Comparison of ENCODE assay signal across 8 mouse cellular contexts in genomic region chr16:3743503-3744185, GRCm38 (mm10). TPM values are rescaled to one million over a fixed set of nuclear protein-coding genes. Genes with fewer than 3 reads are reported as not detected.
A peak's percentile ranks its signal among the peaks of the same experiment; 100 is the strongest.
DNase-seq lines count a peak whose midpoint lies in the region; ATAC-seq lines count a peak whose summit lies in the region.

TSS of gene Zfp263 (plus strand) at chr16:3744093.

- peak within 1 kb of the TSS; percentile 77 for H3K4me2 ChIP-seq in kidney, embryonic 15.5 days

- peaks cover 19% of the 10 kb centered on the region for H3K4me1 ChIP-seq in heart, embryonic 10.5 days
- H3K4me1 ChIP-seq in kidney, embryonic 15.5 days, result peaks cover 21% of the 10 kb centered on the region

- peaks cover 30% of the 10 kb centered on the region for H3K36me3 ChIP-seq in heart, embryonic 10.5 days
- H3K36me3 ChIP-seq in kidney, embryonic 15.5 days, result peaks cover 31% of the 10 kb centered on the region
- H3K36me3 ChIP-seq in splenic B cell, adult 2 months (ENCODE audit: control insufficient read depth, insufficient read depth, low read length, poor library complexity, severe bottlenecking), result peaks cover 11% of the 10 kb centered on the region

- peak within 1 kb of the TSS; percentile 81 for H3K9ac ChIP-seq in kidney, embryonic 15.5 days

- DNase-seq in A20 (ENCODE audit: low read depth, low spot score) (peak; percentile 99), liver (peak; percentile 99)
- DNase-seq in brain, adult 2 months (ENCODE audit: low read depth, low spot score), result peak; percentile 100
- peak; percentile 99 for DNase-seq in heart, embryonic 10.5 days (ENCODE audit: low spot score)
- peak; percentile 99 for DNase-seq in splenic B cell, adult 2 months (ENCODE audit: low read depth, low spot score)

- no peaks in the 10 kb centered on the region for H3K27me3 ChIP-seq in heart, embryonic 10.5 days (ENCODE audit: insufficient read depth, poor library complexity, severe bottlenecking)
- H3K27me3 ChIP-seq in kidney, embryonic 15.5 days, result no peaks in the 10 kb centered on the region
- no peaks in the 10 kb centered on the region for H3K27me3 ChIP-seq in splenic B cell, adult 2 months (ENCODE audit: control insufficient read depth, insufficient read depth, low read length, poor library complexity, severe bottlenecking)

- under 1% methylated on average over 42 of the region's 42 CpGs for WGBS in heart, embryonic 10.5 days
- under 1% methylated on average over 42 of the region's 42 CpGs for WGBS in kidney, embryonic 15.5 days

- peak within 1 kb of the TSS; percentile 91 for H3K4me3 ChIP-seq in heart, embryonic 10.5 days
- peak within 1 kb of the TSS; percentile 87 for H3K4me3 ChIP-seq in kidney, embryonic 15.5 days (replicated peaks)

- H3K27ac ChIP-seq in heart, embryonic 10.5 days, result peak within 1 kb of the TSS; percentile 91
- peak within 1 kb of the TSS; percentile 90 for H3K27ac ChIP-seq in kidney, embryonic 15.5 days

- peaks cover 7% of the 10 kb centered on the region for H3K9me3 ChIP-seq in heart, embryonic 10.5 days
- H3K9me3 ChIP-seq in kidney, embryonic 15.5 days (replicated peaks), result 0 out of 2 replicates have a peak, but pooled peaks cover 2% of the 10 kb centered on the region

- peak; percentile 95 for ATAC-seq in erythroblast, adult 5-6 weeks (replicated peaks; ENCODE audit: low FRiP score, poor library complexity, severe bottlenecking)
- peak; percentile 99 for ATAC-seq in kidney, embryonic 15.5 days (replicated peaks; ENCODE audit: low FRiP score)
- ATAC-seq in monocyte, adult 5-6 weeks (replicated peaks; ENCODE audit: insufficient number of reproducible peaks, low FRiP score, low TSS enrichment, poor library complexity, severe bottlenecking), result peak; percentile 94

RNA-seq across cellular contexts. Expression of gene Zfp263, which starts in this region (rescaled TPM):
- total RNA-seq in erythroblast, adult 5-6 weeks (2015; ENCODE audit: low replicate concordance), result 5.4 and 7.5 TPM in 2 replicates
- total RNA-seq in erythroblast, adult 5-6 weeks (2017; ENCODE audit: low replicate concordance), result 5.6 and 6.5 TPM in 2 replicates
- polyA plus RNA-seq in heart, embryonic 10.5 days (2016; fragmentation: Nextera tagmentation; extraction: Ambion mirVana), result 33.9 and 36.3 TPM in 2 replicates
- polyA plus RNA-seq in kidney, embryonic 15.5 days (2015; fragmentation: Nextera tagmentation; extraction: Ambion mirVana), result 49.3 and 49.6 TPM in 2 replicates
- 47.6 to 60.4 TPM (median 59.3 TPM) in 3 replicates for total RNA-seq in monocyte, adult 5-6 weeks (2017)

Comparison
In these comparisons a context has a peak if more than half of its experiments do, and no peak if none do; other contexts are left out.
1. Peak in every context shown above with its lines: DNase-seq, ATAC-seq, H3K4me3 ChIP-seq and H3K27ac ChIP-seq.